Mouse (Mus musculus) 416B (cell line): ENCODE data around the gene Faap20.

Experiments
- DNase-seq: peaks from one replicate; pipeline ENCODE4 v3.0.0; 2011; ENCODE audit warnings: low read depth

Gene Faap20

GRCm38 (mm10) chr4:155286090-155286489 lies 36.5 kb downstream of the Faap20 start:
- DNase-seq, result no peak

DNA sequence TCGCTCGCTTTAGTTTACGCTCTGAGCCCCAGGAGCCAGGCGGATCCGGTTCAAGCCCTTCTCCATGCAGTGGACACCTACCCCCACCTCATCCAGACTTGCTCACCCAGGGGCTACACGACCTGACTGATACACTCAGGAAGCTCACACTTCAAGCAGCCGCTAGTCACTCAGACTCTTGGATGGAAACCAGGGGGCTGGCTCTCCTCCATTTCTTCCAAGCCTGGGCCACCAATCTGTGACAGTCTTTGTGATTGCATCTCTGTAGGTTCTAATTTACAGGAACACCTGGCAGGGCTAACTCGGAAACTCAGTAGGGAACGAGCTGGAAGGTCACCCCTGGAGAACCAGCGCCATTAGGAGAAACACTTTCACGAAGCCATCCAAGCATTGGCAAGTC lies 38.1 kb downstream of the Faap20 start:
- DNase-seq, result no peak

DNA sequence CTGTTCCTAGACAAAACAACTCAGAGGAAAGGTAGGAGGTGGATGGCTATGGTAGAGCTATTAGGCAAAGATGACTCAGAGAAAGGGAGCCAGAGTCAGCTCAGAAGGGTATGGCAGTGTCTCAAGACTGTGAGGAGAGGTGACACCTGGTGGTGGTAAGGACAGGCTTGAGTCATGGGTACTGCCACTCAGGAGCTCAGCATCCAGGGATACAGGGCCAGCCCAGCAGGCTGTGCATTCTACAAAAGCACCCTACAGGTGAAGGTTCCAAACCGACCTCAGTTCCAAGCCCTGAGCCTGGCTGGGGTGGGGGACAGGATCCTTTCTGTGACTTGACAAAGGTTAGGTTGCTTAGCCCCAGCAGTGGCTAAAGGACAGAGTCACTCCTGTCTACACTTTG lies 39.0 kb downstream of the Faap20 start:
- DNase-seq, result peak; percentile 42

DNA sequence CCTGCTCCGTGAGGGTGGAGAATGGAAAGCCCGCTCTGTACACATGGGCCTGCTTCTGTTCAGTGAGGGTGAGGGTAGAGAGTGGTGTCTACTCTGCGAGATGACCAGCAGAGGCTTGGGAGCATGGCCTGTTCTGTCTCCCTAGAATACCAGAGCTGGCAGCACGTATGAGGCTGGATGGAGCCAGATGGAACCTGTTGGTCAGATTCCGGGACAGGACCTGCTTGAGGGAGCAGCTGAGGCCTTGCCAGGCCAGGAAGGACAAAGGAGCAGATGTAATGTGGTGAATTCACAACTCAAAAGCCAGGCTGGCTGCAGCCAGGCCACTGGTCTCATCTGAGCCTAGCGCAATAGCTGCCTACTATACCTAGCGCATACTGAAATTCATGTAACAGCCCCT lies 40.4 kb downstream of the Faap20 start:
- DNase-seq, result no peak

DNA sequence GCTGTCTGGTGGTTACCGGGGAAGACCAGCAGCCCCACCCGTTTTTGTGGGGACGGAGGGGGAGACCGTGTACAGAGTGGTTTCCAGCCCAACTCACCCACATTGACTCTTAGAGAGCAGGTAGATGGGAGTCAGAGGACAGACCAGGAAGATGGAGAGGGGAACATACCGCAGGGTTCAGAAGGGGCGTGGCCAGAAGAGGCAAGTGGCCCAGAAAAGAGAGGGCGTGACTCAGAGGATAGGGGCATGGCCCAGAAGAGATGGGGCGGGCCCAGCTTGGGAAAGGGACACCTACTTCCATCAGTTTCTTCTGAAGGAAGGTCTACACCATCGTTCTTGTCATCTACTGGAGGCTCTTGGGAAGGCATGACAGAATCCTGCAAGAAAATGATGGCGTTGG lies 43.3 kb downstream of the Faap20 start:
- DNase-seq, result peak; percentile 28

DNA sequence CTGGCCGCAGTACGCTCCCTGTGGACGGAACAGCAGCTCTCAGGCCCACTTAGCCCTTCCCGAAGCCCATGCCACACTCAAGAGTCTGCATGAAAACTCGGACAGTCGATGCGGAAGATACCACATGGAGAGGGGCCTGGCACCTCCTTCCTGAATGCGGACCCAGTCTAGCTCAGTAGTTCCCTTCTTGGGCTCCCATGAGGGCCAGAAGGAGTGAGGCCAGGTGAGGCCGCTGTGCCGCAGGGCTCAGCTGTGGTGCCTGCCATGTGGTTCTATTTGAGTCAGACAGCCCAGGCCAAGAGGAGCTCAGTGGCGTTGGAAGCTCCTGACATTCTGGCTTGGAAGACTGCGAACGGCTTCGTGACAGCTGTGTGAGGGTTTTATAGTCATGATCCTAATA lies 44.8 kb downstream of the Faap20 start:
- DNase-seq, result no peak

- DNase-seq, result no peak
Measured at GRCm38 (mm10) chr4:155295026-155295590, 45.5 kb downstream of the Faap20 start.

- DNase-seq, result no peak
Measured at GRCm38 (mm10) chr4:155295996-155296395, 46.4 kb downstream of the Faap20 start.

GRCm38 (mm10) chr4:155297057-155297456 lies 47.5 kb downstream of the Faap20 start:
- peak; percentile 60 for DNase-seq

- no peak for DNase-seq
Measured at GRCm38 (mm10) chr4:155298826-155299225, 49.2 kb downstream of the Faap20 start.

DNA sequence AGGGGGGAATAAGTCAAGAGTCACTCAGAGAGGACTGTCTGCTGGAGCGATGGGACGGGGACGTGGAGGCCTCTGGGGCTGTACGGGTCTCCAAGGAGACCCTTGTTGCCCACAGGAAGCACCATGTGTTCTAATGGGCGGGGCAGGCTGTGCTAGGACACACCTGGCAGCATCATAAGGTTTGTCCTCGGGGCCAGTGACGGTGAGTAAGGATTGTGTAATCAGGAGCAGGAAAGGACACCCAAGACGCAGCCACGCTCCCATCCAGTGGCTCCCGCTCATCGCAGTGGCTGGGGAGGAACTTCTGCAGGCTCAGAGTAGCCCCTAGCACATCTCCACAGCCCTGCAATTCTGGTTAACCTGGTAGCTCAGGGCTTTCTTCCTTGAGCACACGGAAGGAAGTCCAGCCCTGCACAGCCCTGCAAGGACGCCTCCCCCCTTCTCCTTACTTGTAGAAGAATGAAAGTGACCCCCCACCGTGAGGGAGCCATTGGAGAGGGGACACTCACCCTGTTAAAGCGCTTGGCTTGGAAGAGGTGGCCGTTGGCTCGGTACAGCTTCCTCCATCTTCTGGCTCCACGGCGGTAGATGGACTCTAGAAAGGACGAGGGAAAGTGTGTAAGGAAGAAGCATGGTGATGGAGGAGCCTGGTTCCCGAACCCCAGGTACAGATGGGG lies 51.0 kb downstream of the Faap20 start:
- DNase-seq, result no peak

DNA sequence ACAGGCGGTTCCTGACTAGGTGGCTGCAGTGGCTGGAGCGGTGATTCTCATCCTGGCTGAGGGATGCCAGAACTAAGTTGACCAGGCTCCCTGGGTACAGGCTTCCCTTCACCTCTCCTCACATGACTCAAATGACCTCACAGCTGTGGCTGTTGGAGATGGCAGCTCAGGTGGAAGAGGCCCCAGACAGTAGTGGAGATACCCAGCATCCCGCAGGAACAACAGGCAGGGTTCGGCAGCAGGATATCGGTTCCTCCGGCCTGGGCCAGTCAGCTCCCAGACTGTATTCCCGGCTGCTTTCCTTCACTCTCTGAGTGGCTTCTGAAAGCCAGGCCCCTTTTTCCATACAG lies 51.5 kb downstream of the Faap20 start:
- DNase-seq, result no peak

DNA sequence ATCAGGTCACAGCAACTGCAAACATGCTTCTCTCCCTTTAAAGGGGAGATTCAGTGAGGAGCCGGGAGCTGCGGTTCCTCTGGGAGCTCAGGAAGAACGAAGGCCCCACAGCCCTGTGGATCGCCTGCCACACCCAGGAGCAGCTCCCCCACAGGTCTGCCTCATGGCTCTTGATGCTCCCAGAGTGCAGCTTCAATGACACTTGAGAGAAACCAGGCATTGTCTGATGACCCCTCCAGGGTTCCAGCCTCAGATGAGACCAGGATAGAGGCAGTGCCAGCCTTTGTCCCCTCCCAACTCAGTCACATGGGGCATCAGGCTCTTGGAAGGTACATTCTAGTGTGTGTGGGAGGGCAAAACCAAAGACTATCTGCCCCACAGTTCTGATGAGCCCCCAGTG lies 52.4 kb downstream of the Faap20 start:
- DNase-seq, result no peak

DNA sequence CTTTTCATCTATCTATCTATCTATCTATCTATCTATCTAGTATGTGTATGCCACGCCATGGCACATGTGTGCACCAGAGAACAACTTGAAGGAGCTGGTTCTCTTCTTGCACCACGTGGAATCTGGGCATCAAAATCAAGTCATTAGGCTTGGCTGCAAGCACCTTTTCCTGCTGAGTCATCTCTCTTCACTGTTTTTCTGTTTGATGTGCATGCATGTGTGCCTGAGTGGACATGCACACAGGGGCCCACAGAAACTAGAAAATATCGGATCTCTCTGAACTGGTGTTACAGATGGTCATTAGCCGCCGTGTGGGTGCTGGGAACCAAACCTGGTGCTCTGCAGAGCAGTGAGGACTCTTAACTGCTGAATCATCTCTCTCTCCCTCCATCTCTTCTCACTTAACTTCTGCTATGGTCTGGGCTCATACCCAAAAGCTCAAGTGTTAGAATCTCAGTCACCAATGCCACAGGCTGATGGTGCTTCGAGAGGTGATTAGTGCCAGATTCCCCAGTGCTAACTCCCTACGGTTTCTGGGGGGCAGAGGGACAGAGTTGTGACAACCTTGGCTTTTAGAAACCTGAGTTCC lies 55.0 kb downstream of the Faap20 start:
- peak; percentile 28 for DNase-seq

GRCm38 (mm10) chr4:155305531-155306031 lies 56.0 kb downstream of the Faap20 start:
- no peak for DNase-seq
